Mouse (Mus musculus) brown adipose tissue, adult 24 weeks (tissue): ENCODE results near the gene Dab1. TPM values are rescaled to one million over a fixed set of nuclear protein-coding genes. Genes with fewer than 3 reads are reported as not detected.
A peak's percentile ranks its signal among the peaks of the same experiment; 100 is the strongest.

ENCODE experiments used
- H3K27ac ChIP-seq: fragments of 200-500 bp; replicated peaks from 2 replicates; pipeline ENCODE4 v1.5.1; 2012; ENCODE audit warnings: low read depth, mild to moderate bottlenecking, low read length
- H3K4me1 ChIP-seq: fragments of 200-500 bp; 2 replicates; pipeline ENCODE4 v1.6.1; 2012; ENCODE audit warnings: low read length, mixed read lengths; ENCODE audit not compliant: control insufficient read depth, insufficient read depth, insufficient read length
- H3K4me3 ChIP-seq: fragments of 200-500 bp; 2 replicates; pipeline ENCODE4 v1.5.1; 2012; ENCODE audit warnings: low read depth, mild to moderate bottlenecking, low read length, moderate library complexity; ENCODE audit not compliant: insufficient read depth
- polyA plus RNA-seq: library from polyadenylated mRNA; stranded (reverse); fragments of >200 nt; gene quantifications from 2 replicates; pipeline ENCODE4 v1.2.4, GENCODE M21; 2012; ENCODE audit not compliant: missing spikeins, insufficient read depth, insufficient read length

Gene Dab1
- polyA plus RNA-seq, 1 experiment: not detected

DNA sequence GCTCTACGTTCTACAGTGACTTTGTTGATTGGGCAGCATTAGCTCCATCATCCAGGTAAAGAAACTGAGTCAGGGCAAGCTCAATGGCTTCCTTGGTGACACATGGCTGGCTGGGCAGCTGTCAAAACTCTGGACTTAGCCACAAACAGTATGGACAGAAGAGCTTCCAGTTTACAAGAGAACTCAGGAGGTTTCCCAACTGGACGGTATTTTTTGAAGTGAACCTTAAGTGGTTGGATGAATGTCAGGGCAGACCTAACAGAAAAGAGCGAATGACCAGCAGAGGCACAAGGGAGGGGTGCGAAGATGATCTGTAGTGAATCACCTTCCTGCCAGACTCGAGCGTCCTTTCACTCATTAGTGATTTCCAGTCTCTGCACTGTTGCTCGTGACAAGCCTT, 857.7 kb downstream of the Dab1 start:
- no peak overlapping the region for H3K27ac ChIP-seq
- no peak overlapping the region for H3K4me3 ChIP-seq
- H3K4me1 ChIP-seq: no peaks in the 10 kb centered on the region

DNA sequence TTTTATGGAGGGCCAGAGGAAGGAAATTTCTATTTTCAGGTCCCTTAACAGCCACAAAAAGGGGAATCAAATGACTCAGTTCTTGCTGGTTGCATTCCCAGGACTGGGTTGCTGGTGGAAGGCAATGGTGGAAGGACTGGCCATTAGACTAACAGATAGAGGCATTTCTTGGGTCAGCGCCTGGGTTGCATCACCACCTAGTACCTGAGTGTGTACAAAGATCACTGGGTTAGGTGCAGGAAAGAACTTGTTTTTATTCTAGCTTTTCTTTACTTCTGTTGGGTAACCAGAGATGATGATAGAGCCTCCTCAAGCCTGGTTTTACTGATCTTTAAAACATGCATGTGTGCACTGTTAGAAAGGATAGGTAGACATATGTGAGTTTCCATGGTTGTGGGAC, 864.8 kb downstream of the Dab1 start:
- Histone ChIP-seq H3K4me3 (no peak overlapping the region), H3K4me1 (no peaks in the 10 kb centered on the region), H3K27ac (peak overlapping the region; percentile 31; the same call in 1 of the 2 replicates)

DNA sequence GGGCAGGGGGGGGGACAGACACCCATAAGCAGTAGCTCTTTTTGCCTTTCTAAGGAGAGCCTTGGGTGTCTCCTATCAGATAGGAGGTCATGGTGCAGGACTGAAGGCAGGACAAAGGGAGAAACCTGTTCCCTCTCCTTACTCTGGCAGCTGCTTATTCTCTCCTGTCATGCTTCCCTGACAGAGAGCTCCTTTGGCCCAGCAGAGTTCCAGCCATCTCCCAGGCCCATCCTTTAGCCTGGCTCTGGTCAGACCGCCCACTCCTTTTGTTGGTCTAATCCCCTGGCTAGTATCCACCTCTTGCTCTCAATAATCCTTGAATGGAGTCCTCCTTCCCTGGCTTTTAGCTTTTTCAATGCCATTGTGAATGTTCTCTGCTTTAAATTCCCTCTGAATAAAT, 878.1 kb downstream of the Dab1 start:
- Histone ChIP-seq H3K4me3 (no peak overlapping the region), H3K27ac (no peak overlapping the region), H3K4me1 (no peaks in the 10 kb centered on the region)

DNA sequence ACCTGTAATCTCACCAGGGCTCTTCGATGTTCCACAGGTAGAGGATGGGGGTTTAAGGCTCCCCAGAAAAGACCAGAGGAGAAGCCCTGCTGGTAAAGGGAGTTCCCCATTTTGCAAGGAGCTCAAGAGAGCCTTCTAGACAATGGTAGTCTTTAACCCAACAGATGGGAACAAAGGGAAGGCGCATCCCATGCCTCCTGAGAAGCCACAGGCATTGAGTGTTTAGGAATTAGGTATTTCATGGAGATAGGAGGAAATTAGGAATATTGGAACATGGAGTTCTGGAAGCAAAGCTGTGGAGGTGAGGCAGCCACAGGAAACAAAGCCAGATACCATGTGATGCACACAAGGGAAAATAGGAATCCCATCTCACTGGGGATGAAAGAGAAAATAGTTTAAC, 881.0 kb downstream of the Dab1 start:
- no peak overlapping the region for H3K27ac ChIP-seq
- no peak overlapping the region for H3K4me3 ChIP-seq

DNA sequence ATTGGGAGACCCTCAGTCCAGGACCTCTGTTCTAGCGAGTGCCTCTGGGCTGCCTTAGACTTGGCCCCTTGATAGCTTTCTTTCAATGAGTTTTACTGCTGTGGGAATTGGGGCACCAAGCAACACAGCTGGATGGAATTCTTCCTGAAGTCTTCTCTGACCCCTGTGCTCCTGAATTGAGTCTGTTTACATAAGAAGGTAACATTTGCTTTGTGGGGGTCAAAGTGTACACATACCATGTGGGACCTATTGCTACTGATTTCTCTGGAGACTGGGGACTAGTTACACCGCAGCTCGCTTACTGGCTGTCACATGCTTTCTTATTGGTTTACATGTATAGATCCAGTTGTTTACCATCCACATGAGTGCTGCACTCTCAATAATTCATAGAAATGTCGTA, 881.5 kb downstream of the Dab1 start:
- no peak overlapping the region for H3K27ac ChIP-seq

More for the DNA sequence above, 881.0 kb downstream of the Dab1 start:
- no peaks in the 10 kb centered on the region for H3K4me1 ChIP-seq

DNA sequence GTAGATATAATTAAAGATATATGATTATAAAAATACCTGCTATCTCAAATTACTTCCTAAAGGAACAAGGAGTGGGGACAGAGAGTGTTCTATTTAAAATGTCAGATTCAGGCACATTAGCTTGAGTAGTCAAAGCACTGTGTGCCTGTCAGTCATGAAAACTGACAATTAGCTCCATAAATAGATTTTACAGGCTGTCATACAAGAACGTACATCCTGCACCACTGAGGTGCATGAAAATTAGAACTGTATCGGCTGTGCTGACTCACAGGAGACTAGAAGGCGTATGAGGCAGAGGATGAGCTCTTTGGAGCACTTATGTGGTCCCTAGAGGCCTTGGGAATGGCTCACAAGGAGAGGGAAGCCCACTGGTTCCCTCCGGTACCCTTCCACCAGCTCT, 882.1 kb downstream of the Dab1 start:
- Histone ChIP-seq H3K4me3 (no peak overlapping the region), H3K27ac (no peak overlapping the region), H3K4me1 (no peaks in the 10 kb centered on the region)

More for the DNA sequence above, 881.5 kb downstream of the Dab1 start:
- Histone ChIP-seq H3K4me1 (no peaks in the 10 kb centered on the region), H3K4me3 (no peak overlapping the region)

DNA sequence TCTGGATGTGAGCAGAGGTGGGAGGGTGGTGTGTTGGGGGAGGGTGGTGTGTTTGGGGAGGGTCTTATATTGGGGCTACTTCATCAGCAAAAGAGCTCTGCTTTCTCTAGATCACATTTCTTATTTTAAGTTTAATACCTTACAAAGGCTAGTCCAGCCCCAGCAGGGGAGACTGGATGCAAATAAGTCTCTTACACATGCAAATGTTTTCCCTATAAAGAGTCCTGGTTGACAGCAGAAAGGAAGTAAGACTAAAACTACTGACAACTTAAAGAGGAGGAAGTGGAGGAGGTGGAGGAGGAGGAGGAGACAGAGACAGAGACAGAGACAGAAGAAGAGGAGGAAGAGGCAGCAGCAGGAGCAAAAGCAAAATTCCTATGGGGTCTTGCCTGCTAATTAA, 885.8 kb downstream of the Dab1 start:
- H3K4me1 ChIP-seq: no peaks in the 10 kb centered on the region
- no peak overlapping the region for H3K4me3 ChIP-seq
- no peak overlapping the region for H3K27ac ChIP-seq

DNA sequence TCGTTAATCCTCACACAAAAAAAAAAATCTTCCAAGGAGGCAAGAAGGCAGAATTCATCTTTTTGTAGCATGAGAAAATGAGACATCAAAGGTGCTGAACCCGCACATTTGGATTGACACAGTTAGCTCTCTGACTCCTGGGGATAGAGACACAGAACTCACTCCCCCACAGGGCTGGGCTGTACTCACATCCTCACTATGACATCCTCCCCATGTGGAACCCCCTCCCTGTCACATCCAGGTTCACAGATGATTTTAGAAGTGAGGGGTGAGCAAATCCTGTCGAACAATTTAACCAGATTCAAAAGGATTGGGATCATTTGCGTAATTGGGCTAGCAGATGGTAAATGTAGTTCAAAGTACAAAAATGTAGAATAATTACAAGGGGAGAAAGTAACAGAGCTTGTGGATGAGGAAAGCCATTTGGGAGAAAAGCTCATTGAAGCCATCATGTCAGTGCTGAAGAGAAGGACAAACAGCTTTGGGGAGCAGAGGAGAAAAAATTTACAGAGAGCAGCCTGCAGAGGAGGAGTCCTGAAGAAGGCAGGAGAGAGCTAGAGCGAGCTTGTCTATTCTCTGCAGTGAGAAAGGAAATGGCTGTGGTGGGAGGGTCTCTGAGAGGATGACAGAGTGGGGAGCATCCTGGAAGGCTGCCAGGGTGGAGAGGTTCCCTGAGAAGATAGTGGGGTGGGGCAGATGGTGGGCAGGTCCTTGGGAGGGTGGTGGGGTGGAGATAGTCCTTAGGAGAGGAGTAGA, 890.2 kb downstream of the Dab1 start:
- Histone ChIP-seq H3K4me3 (no peak overlapping the region), H3K27ac (no peak overlapping the region), H3K4me1 (no peaks in the 10 kb centered on the region)

DNA sequence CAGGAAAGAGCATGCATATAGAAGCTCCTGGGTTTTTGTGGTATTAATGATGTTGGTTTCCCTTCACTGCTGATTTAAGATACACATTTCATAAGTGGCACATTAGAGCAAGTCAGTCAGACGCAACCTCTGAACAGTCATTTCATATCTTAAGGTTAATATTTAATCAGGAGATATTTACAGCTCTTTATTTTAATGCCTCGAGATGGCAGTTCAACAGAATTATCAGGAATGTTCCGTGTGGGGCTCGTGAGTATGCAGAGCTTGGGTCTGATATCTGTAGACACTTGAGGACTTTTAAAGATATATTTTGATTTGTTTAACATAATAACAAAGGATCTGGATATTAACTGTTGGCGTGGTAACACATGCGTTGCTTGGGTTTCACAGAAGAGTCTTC, 892.7 kb downstream of the Dab1 start:
- H3K27ac ChIP-seq: no peak overlapping the region
- H3K4me1 ChIP-seq: no peaks in the 10 kb centered on the region
- H3K4me3 ChIP-seq: no peak overlapping the region

DNA sequence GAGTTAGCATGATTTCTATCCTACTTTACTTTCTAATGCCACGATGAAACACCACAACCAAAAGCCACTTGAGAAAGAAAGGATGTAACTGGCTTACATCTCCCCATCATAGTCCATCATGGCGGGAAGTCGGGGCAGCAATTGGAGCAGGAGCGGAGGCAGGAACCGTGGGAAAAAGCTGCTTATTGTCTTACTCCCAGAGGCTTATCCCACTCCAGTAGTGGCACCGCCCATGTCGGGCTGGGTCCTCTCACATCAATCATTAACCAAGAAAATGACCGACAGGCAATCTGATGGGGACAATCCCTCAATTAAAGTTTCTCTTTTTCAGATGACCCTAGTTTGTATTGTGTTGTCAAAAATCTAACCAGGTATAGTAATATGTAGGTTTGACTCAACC, 893.4 kb downstream of the Dab1 start:
- Histone ChIP-seq H3K27ac (no peak overlapping the region), H3K4me1 (no peaks in the 10 kb centered on the region), H3K4me3 (no peak overlapping the region)

DNA sequence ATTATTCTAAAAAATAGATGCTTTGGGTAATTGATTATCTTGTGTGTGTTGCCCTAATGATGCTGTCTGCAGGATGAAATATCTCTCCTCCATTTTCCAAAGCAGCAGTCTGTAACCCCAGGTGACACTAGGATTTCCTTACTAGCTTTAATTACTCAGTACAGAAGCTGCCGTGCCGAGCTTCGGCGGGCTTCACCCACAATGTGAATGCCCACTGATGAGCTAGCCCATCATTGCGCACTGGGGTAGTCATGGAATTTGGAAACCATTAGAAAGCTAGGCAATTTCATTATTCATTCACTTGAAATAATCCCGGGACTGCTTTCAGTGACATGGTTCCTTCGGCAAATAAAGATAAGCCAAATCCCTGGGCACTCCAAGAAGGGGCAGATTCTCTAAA, 894.5 kb downstream of the Dab1 start:
- Histone ChIP-seq H3K4me1 (no peaks in the 10 kb centered on the region), H3K27ac (no peak overlapping the region), H3K4me3 (no peak overlapping the region)

DNA sequence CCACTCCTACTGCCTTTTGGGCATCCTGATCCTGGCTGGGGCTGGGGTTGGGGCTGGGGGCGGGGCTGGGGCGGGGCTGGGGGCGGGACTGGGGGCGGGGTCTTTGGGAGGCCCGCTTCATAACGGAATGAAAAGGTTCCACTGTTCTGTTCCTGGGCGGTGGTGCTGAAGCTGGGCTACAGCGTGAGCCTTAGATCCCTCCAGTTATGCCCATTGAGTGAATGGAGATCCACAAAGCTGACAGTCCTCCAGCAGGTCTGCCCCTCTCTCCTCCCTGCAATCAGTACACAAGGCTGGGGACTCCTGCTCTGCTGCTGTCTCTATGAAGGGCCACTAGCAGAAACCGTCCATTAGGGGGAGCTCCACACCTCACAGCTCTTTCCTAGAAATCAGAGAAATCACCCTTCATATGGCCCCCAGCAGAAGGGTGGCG, 895.4 kb downstream of the Dab1 start:
- Histone ChIP-seq H3K4me3 (no peak overlapping the region), H3K27ac (no peak overlapping the region), H3K4me1 (no peaks in the 10 kb centered on the region)

DNA sequence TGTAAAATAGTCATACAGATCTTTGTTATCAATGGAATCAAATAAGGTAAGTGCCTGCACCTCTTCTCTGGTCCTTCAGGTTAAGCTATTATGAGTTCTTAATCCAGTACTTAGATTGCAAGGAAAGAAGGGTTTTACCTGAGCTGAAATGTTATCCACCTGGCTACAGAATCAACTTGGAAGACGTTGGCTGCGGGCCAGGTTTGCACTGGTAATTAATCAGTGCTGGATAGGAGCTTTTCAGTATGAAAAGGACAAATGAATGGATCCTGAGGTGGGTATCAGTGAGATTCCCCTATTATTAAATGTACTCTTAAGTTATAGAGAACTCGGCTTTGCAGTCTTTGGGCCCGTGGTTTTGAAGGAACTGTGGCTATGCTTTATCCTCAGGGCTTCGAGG, 896.5 kb downstream of the Dab1 start:
- no peak overlapping the region for H3K4me3 ChIP-seq
- H3K27ac ChIP-seq: no peak overlapping the region
- H3K4me1 ChIP-seq: no peaks in the 10 kb centered on the region

DNA sequence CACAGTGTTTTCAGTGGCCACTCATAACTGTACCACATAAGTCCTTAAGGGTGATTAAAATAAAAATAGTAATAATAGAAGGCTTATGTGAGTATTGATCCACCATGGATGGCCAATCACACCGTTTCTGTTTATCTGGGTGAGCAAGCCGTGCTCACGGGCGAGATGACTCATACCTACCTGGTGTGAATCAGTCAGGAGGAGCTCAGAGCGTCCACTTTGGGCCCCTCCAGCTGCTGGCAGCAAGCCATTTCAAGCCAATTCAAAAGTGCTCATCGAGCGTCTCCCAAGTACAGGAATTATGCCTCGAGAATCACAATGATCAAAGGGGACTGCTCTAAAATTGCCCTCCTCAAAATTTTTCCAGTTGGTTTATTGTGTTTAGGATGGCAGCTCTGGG, 903.2 kb downstream of the Dab1 start:
- Histone ChIP-seq H3K4me1 (no peaks in the 10 kb centered on the region), H3K4me3 (no peak overlapping the region), H3K27ac (no peak overlapping the region)

DNA sequence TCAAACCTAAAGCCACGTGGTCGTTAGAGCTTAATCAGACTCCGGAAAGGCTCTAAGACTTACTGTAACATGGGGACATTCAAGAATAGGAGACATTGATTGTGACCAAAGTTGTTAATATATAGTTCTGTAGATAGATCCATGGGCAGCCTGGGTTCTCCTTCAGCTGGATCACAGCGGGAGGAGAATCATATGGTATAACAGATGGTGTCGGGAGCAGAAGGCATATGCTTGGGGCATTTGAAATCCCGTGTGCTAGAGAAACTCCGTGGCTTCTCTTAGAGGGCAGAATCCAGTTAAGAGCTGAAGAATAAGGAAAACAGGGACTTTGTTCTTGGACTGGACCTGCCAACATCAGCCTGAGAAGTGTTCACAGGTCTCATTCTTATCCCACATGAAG, 904.6 kb downstream of the Dab1 start:
- H3K4me1 ChIP-seq: no peaks in the 10 kb centered on the region
- H3K4me3 ChIP-seq: no peak overlapping the region
- no peak overlapping the region for H3K27ac ChIP-seq

DNA sequence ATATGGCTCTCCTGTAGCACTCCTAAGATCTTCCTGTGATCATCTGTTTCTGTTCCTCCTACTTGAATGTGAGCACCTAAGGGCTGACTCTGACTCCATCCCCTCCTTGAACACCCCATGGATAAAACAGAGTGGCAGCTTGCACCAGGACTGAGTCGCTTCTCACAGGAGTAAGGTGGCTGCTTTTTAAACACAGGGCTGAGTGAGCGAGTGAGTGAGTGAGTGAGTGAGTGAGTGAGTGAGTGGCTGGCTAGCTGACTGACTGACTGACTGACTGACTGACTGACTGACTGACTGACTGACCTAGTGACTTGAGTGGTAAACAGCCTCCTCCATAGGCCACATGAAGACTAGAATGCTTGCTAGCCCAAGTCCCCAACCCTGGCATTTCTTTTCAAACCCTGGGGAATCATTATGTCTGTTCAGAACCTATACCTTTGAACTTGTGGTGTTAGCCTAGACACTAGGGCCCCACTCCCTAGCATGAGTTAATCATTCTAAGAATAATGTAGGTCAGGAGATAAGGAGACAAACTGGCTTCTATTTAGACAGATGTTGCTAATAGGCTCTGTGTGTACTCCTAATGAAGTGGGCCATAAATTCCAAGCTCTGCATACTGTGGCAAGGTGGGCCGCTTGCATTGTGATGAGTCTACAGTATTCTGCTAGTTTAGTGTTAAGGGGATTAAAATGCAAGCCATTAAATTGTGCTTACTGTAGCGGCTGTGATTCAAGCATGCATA, 910.9 kb downstream of the Dab1 start:
- H3K4me1 ChIP-seq: no peaks in the 10 kb centered on the region
- H3K27ac ChIP-seq: no peak overlapping the region
- H3K4me3 ChIP-seq: no peak overlapping the region
